Mouse (Mus musculus) embryonic facial prominence, embryonic 14.5 days (tissue): ENCODE measurements around the gene Epdr1. TPM values are rescaled to one million over a fixed set of nuclear protein-coding genes. Genes with fewer than 3 reads are reported as not detected.
"Not testable (repeated sequence)": the region's sequence is repeated elsewhere in the genome, so short reads cannot be mapped to it uniquely, and the experiment has no call there.

Source experiments
- ATAC-seq: fragments of 200-750 bp; cut with Nextera tagmentation; 2 replicates; pipeline ENCODE4 v1.8.0; 2017; ENCODE audit warnings: low read depth, moderate number of reproducible peaks, moderate TSS enrichment
- DNase-seq: peaks from one replicate; pipeline ENCODE4 v3.0.0-alpha.2; 2015; ENCODE audit warnings: low spot score
- H3K27ac ChIP-seq: fragments of 300-500 bp; sonication (generic); replicated peaks from 2 replicates; pipeline ENCODE4 v1.5.1; 2014; ENCODE audit warnings: low read depth, mild to moderate bottlenecking, low read length, moderate library complexity
- H3K27me3 ChIP-seq: fragments of 300-500 bp; sonication (generic); replicated peaks from 2 replicates; pipeline ENCODE4 v1.6.1; 2014; ENCODE audit warnings: low read length; ENCODE audit not compliant: control insufficient read depth, insufficient read depth
- H3K36me3 ChIP-seq: fragments of 300-500 bp; sonication (generic); 2 replicates; pipeline ENCODE4 v1.6.1; 2014; ENCODE audit warnings: low read length, mixed read lengths; ENCODE audit not compliant: control insufficient read depth, insufficient read depth
- H3K4me1 ChIP-seq: fragments of 300-500 bp; sonication (generic); 2 replicates; pipeline ENCODE4 v1.6.1; 2014; ENCODE audit warnings: antibody characterized with exemption, low read length; ENCODE audit not compliant: control insufficient read depth, insufficient read depth
- H3K4me2 ChIP-seq: fragments of 300-500 bp; sonication (generic); 2 replicates; pipeline ENCODE4 v1.6.1; 2014; ENCODE audit warnings: low read depth, mild to moderate bottlenecking, low read length, moderate library complexity, mixed read lengths
- H3K4me3 ChIP-seq: fragments of 300-500 bp; sonication (generic); 2 replicates; pipeline ENCODE4 v1.5.1; 2014; ENCODE audit warnings: low read depth, mild to moderate bottlenecking, low read length
- H3K9ac ChIP-seq: fragments of 300-500 bp; sonication (generic); 2 replicates; pipeline ENCODE4 v1.6.1; 2014; ENCODE audit warnings: low read depth, mild to moderate bottlenecking, low read length, moderate library complexity, mixed read lengths
- H3K9me3 ChIP-seq: fragments of 300-500 bp; sonication (generic); 2 replicates; pipeline ENCODE4 v1.6.1; 2016; ENCODE audit warnings: low read length; ENCODE audit not compliant: control insufficient read depth
- WGBS: fragments of 180-500 bp; shearing (Covaris S2); extraction: QIAGEN DNeasy Blood & Tissue Kit; methylation state at CpG from one replicate; pipeline ENCODE4 v1.1.7; 2014; 5-methylcytosine and 5-hydroxymethylcytosine counted together
- polyA plus RNA-seq: library from polyadenylated mRNA; unstranded; fragments of >200 nt; fragmentation: Nextera tagmentation; extraction: Ambion mirVana; gene quantifications from 2 replicates; pipeline ENCODE4 v1.2.1, GENCODE M21; 2014

Gene Epdr1
- polyA plus RNA-seq, 1 experiment from 2014 or later = 39.4 TPM

GRCm38 (mm10) chr13:19590996-19591759 is 28.5 kb downstream of the Epdr1 start:
- ATAC-seq (no peak), DNase-seq (peak; percentile 13)
- Histone ChIP-seq H3K27ac (no peak overlapping the region; the same call in 1 of the 2 replicates), H3K27me3 (no peaks in the 10 kb centered on the region), H3K4me3 (no peak overlapping the region), H3K4me1 (no peaks in the 10 kb centered on the region), H3K9ac (no peak overlapping the region), H3K9me3 (no peaks in the 10 kb centered on the region), H3K36me3 (0 out of 2 replicates have a peak, but pooled peaks cover 10% of the 10 kb centered on the region), H3K4me2 (no peak overlapping the region)
- 78% methylated on average over 3 of the region's 3 CpGs for whole genome bisulfite sequencing

GRCm38 (mm10) chr13:19575947-19576346 is 43.8 kb downstream of the Epdr1 start:
- Histone ChIP-seq H3K27me3 (no peaks in the 10 kb centered on the region), H3K27ac (no peak overlapping the region), H3K4me3 (no peak overlapping the region), H3K4me2 (no peak overlapping the region), H3K36me3 (no peaks in the 10 kb centered on the region), H3K4me1 (no peaks in the 10 kb centered on the region), H3K9ac (no peak overlapping the region), H3K9me3 (no peaks in the 10 kb centered on the region)
- DNase-seq (no peak), ATAC-seq (no peak)
- WGBS = 79% methylated on average over 3 of the region's 3 CpGs

- not testable (repeated sequence) for H3K9ac ChIP-seq, DNase-seq, H3K9me3 ChIP-seq, H3K27me3 ChIP-seq, H3K4me2 ChIP-seq, H3K4me3 ChIP-seq, ATAC-seq, H3K4me1 ChIP-seq, H3K27ac ChIP-seq, H3K36me3 ChIP-seq
- WGBS = 86% methylated on average over 2 of the region's 2 CpGs
Measured at GRCm38 (mm10) chr13:19574723-19575122, 45.0 kb downstream of the Epdr1 start.

- not testable (repeated sequence) for H3K4me2 ChIP-seq, ATAC-seq, H3K9ac ChIP-seq, H3K9me3 ChIP-seq, H3K36me3 ChIP-seq, H3K4me1 ChIP-seq, DNase-seq, H3K27ac ChIP-seq, H3K4me3 ChIP-seq, H3K27me3 ChIP-seq
Measured at GRCm38 (mm10) chr13:19570166-19570565, 49.6 kb downstream of the Epdr1 start.

- no peak for ATAC-seq
Measured at GRCm38 (mm10) chr13:19562510-19562909, 57.2 kb downstream of the Epdr1 start.

GRCm38 (mm10) chr13:19555391-19555790 is 64.3 kb downstream of the Epdr1 start:
- H3K9me3 ChIP-seq = no peaks in the 10 kb centered on the region
- no peak overlapping the region for H3K4me3 ChIP-seq
- H3K4me2 ChIP-seq = no peak overlapping the region
- 0 out of 2 replicates have a peak, but pooled peaks have one; percentile 18 for ATAC-seq
- DNase-seq = peak; percentile 50
- H3K36me3 ChIP-seq = no peaks in the 10 kb centered on the region
- H3K27ac ChIP-seq = no peak overlapping the region
- WGBS = 60% methylated on average over 4 of the region's 4 CpGs
- no peaks in the 10 kb centered on the region for H3K27me3 ChIP-seq
- no peak overlapping the region for H3K9ac ChIP-seq
- no peaks in the 10 kb centered on the region for H3K4me1 ChIP-seq

More at GRCm38 (mm10) chr13:19562510-19562909, 57.2 kb downstream of the Epdr1 start:
- H3K4me3 ChIP-seq = no peak overlapping the region
- DNase-seq = no peak
- no peak overlapping the region for H3K4me2 ChIP-seq
- H3K9me3 ChIP-seq = no peaks in the 10 kb centered on the region
- H3K4me1 ChIP-seq = no peaks in the 10 kb centered on the region
- H3K27ac ChIP-seq = no peak overlapping the region
- 87% methylated on average over 1 of the region's 1 CpGs for WGBS
- H3K36me3 ChIP-seq = no peaks in the 10 kb centered on the region
- H3K27me3 ChIP-seq = no peaks in the 10 kb centered on the region
- H3K9ac ChIP-seq = no peak overlapping the region

Other genes with a start within 250 kb of the Epdr1 start
- gene Stard3nl, start 224.1 kb downstream of the Epdr1 start, polyA plus RNA-seq = 97.8 and 101 TPM in 2 replicates
- gene Sfrp4, start 3.2 kb upstream of the Epdr1 start, polyA plus RNA-seq = 20.8 and 25.6 TPM in 2 replicates
- not detected in 2 replicates for gene Nme8, start 77.9 kb upstream of the Epdr1 start, polyA plus RNA-seq
- gene Gpr141, start 204.3 kb upstream of the Epdr1 start, polyA plus RNA-seq = 0.35 and 0.47 TPM in 2 replicates